Mouse (Mus musculus): ENCODE results near the gene Unc13d. TPM values are rescaled to one million over a fixed set of nuclear protein-coding genes. Genes with fewer than 3 reads are reported as not detected.

Unc13d gene
- polyA plus RNA-seq, 1 experiment from 2014 or later, result 2.4 TPM

- no peak for DNase-seq (ENCODE audit: low spot score)
- peak overlapping the region; percentile 31 for H3K4me3 ChIP-seq
- 21% methylated on average over 14 of the region's 14 CpGs for WGBS
- H3K27me3 ChIP-seq (ENCODE audit: low read depth, poor library complexity, severe bottlenecking), result peaks cover 74% of the 10 kb centered on the region
- H3K27ac ChIP-seq, result 0 out of 2 replicates have a peak overlapping the region, but pooled peaks have one; percentile 44
- no peaks in the 10 kb centered on the region for H3K9me3 ChIP-seq (replicated peaks)
- peaks cover 67% of the 10 kb centered on the region for H3K4me1 ChIP-seq
- H3K36me3 ChIP-seq, result no peaks in the 10 kb centered on the region
Observed at GRCm38 (mm10) chr11:116106963-116107776, 29.4 kb upstream of the Unc13d start.

GRCm38 (mm10) chr11:116106154-116106962, 28.6 kb upstream of the Unc13d start:
- 27% methylated on average over 32 of the region's 32 CpGs for WGBS
- peak; percentile 69 for DNase-seq (ENCODE audit: low spot score)
- H3K27ac ChIP-seq, result peak overlapping the region; percentile 66
- peaks cover 76% of the 10 kb centered on the region for H3K4me1 ChIP-seq
- no peaks in the 10 kb centered on the region for H3K9me3 ChIP-seq (replicated peaks)
- no peaks in the 10 kb centered on the region for H3K36me3 ChIP-seq
- H3K27me3 ChIP-seq (ENCODE audit: low read depth, poor library complexity, severe bottlenecking), result peaks cover 66% of the 10 kb centered on the region
- peak overlapping the region; percentile 22 for H3K4me3 ChIP-seq

GRCm38 (mm10) chr11:116105065-116105464, 27.3 kb upstream of the Unc13d start:
- H3K36me3 ChIP-seq, result no peaks in the 10 kb centered on the region
- no peak overlapping the region for H3K4me3 ChIP-seq
- H3K4me1 ChIP-seq, result peaks cover 72% of the 10 kb centered on the region
- no peak overlapping the region for H3K27ac ChIP-seq
- H3K27me3 ChIP-seq (ENCODE audit: low read depth, poor library complexity, severe bottlenecking), result peaks cover 53% of the 10 kb centered on the region
- 91% methylated on average over 2 of the region's 2 CpGs for WGBS
- H3K9me3 ChIP-seq (replicated peaks), result no peaks in the 10 kb centered on the region
- no peak for DNase-seq (ENCODE audit: low spot score)

GRCm38 (mm10) chr11:116104006-116104646, 26.4 kb upstream of the Unc13d start:
- peaks cover 44% of the 10 kb centered on the region for H3K27me3 ChIP-seq (ENCODE audit: low read depth, poor library complexity, severe bottlenecking)
- H3K9me3 ChIP-seq (replicated peaks), result no peaks in the 10 kb centered on the region
- peaks cover 65% of the 10 kb centered on the region for H3K4me1 ChIP-seq
- H3K36me3 ChIP-seq, result no peaks in the 10 kb centered on the region
- H3K4me3 ChIP-seq, result 0 out of 2 replicates have a peak overlapping the region, but pooled peaks have one; percentile 8
- peak; percentile 52 for DNase-seq (ENCODE audit: low spot score)
- WGBS, result 53% methylated on average over 14 of the region's 14 CpGs
- H3K27ac ChIP-seq, result peak overlapping the region; percentile 79

GRCm38 (mm10) chr11:116103572-116103971, 25.8 kb upstream of the Unc13d start:
- Histone ChIP-seq H3K4me3 (0 out of 2 replicates have a peak overlapping the region, but pooled peaks have one; percentile 8), H3K36me3 (no peaks in the 10 kb centered on the region), H3K27me3 (ENCODE audit: low read depth, poor library complexity, severe bottlenecking) (peaks cover 38% of the 10 kb centered on the region), H3K9me3 (replicated peaks) (no peaks in the 10 kb centered on the region), H3K27ac (peak overlapping the region; percentile 79), H3K4me1 (peaks cover 65% of the 10 kb centered on the region)
- 86% methylated on average over 12 of the region's 12 CpGs for WGBS
- no peak for DNase-seq (ENCODE audit: low spot score)

GRCm38 (mm10) chr11:116102472-116102871, 24.7 kb upstream of the Unc13d start:
- peaks cover 55% of the 10 kb centered on the region for H3K4me1 ChIP-seq
- no peaks in the 10 kb centered on the region for H3K36me3 ChIP-seq
- peak overlapping the region; percentile 80 for H3K27ac ChIP-seq
- 69% methylated on average over 3 of the region's 4 CpGs for WGBS
- H3K27me3 ChIP-seq (ENCODE audit: low read depth, poor library complexity, severe bottlenecking), result peaks cover 27% of the 10 kb centered on the region
- no peak for DNase-seq (ENCODE audit: low spot score)
- H3K4me3 ChIP-seq, result no peak overlapping the region
- H3K9me3 ChIP-seq (replicated peaks), result no peaks in the 10 kb centered on the region

GRCm38 (mm10) chr11:116101931-116102381, 24.2 kb upstream of the Unc13d start:
- H3K9me3 ChIP-seq (replicated peaks), result no peaks in the 10 kb centered on the region
- H3K27ac ChIP-seq, result peak overlapping the region; percentile 80
- H3K4me3 ChIP-seq, result 0 out of 2 replicates have a peak overlapping the region, but pooled peaks have one; percentile 3
- H3K4me1 ChIP-seq, result peaks cover 50% of the 10 kb centered on the region
- no peaks in the 10 kb centered on the region for H3K36me3 ChIP-seq
- no peak for DNase-seq (ENCODE audit: low spot score)
- WGBS, result 63% methylated on average over 11 of the region's 11 CpGs
- peaks cover 22% of the 10 kb centered on the region for H3K27me3 ChIP-seq (ENCODE audit: low read depth, poor library complexity, severe bottlenecking)

GRCm38 (mm10) chr11:116100839-116101238, 23.1 kb upstream of the Unc13d start:
- Histone ChIP-seq H3K4me3 (no peak overlapping the region), H3K27ac (peak overlapping the region; percentile 80; the same call in 1 of the 2 replicates), H3K27me3 (ENCODE audit: low read depth, poor library complexity, severe bottlenecking) (peaks cover 11% of the 10 kb centered on the region), H3K4me1 (peaks cover 39% of the 10 kb centered on the region), H3K36me3 (no peaks in the 10 kb centered on the region), H3K9me3 (replicated peaks) (no peaks in the 10 kb centered on the region)
- DNase-seq (ENCODE audit: low spot score), result no peak
- WGBS, result 86% methylated on average over 7 of the region's 7 CpGs

GRCm38 (mm10) chr11:116100385-116100784, 22.6 kb upstream of the Unc13d start:
- H3K36me3 ChIP-seq, result no peaks in the 10 kb centered on the region
- H3K9me3 ChIP-seq (replicated peaks), result no peaks in the 10 kb centered on the region
- 78% methylated on average over 6 of the region's 6 CpGs for WGBS
- no peak overlapping the region for H3K4me3 ChIP-seq
- H3K27me3 ChIP-seq (ENCODE audit: low read depth, poor library complexity, severe bottlenecking), result peaks cover 6% of the 10 kb centered on the region
- DNase-seq (ENCODE audit: low spot score), result no peak
- peak overlapping the region; percentile 11; the same call in 1 of the 2 replicates for H3K27ac ChIP-seq
- H3K4me1 ChIP-seq, result peaks cover 38% of the 10 kb centered on the region

GRCm38 (mm10) chr11:116099462-116099861, 21.7 kb upstream of the Unc13d start:
- no peaks in the 10 kb centered on the region; the same call in 1 of the 2 replicates for H3K27me3 ChIP-seq (ENCODE audit: low read depth, poor library complexity, severe bottlenecking)
- peak overlapping the region; percentile 5; the same call in 1 of the 2 replicates for H3K27ac ChIP-seq
- peaks cover 35% of the 10 kb centered on the region for H3K4me1 ChIP-seq
- 96% methylated on average over 6 of the region's 6 CpGs for WGBS
- no peak for DNase-seq (ENCODE audit: low spot score)
- H3K36me3 ChIP-seq, result no peaks in the 10 kb centered on the region
- H3K4me3 ChIP-seq, result no peak overlapping the region
- H3K9me3 ChIP-seq (replicated peaks), result no peaks in the 10 kb centered on the region

GRCm38 (mm10) chr11:116098711-116099460, 21.1 kb upstream of the Unc13d start:
- no peaks in the 10 kb centered on the region for H3K27me3 ChIP-seq (ENCODE audit: low read depth, poor library complexity, severe bottlenecking)
- DNase-seq (ENCODE audit: low spot score), result no peak
- H3K27ac ChIP-seq, result peak overlapping the region; percentile 5
- no peak overlapping the region for H3K4me3 ChIP-seq
- H3K9me3 ChIP-seq (replicated peaks), result no peaks in the 10 kb centered on the region
- H3K36me3 ChIP-seq, result no peaks in the 10 kb centered on the region
- 79% methylated on average over 14 of the region's 14 CpGs for WGBS
- H3K4me1 ChIP-seq, result peaks cover 29% of the 10 kb centered on the region

Measured in limb, embryonic 10.5 days (tissue).